Mouse (Mus musculus): ENCODE measurements around the gene Ptprg. TPM values are rescaled to one million over a fixed set of nuclear protein-coding genes. Genes with fewer than 3 reads are reported as not detected.

Ptprg gene
- polyA plus RNA-seq, 1 experiment: 21.7 TPM

DNA sequence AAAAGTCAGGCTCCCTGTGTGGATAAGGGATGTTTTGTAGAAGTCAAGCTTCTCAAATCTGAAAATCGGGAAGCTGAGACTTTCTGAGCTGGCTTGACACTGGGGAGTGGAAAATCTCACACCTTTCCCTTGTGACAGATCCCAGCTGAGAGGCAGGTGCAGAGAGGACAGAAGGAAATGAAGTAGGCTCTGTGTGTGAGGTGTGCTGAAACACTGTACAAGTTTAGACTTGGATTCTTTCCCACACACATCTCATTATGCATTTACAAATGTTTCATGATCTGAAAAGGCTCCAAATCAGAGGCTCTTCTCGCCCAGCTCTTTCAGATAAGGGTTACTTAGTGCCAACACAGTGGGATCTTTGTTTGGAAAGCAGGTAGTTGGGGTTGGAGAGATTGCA is 77.4 kb downstream of the Ptprg start:
- 31% methylated on average over 2 of the region's 2 CpGs for whole genome bisulfite sequencing
- H3K27ac ChIP-seq (ENCODE audit: insufficient read depth, low read depth, low read length): peak overlapping the region; percentile 70

DNA sequence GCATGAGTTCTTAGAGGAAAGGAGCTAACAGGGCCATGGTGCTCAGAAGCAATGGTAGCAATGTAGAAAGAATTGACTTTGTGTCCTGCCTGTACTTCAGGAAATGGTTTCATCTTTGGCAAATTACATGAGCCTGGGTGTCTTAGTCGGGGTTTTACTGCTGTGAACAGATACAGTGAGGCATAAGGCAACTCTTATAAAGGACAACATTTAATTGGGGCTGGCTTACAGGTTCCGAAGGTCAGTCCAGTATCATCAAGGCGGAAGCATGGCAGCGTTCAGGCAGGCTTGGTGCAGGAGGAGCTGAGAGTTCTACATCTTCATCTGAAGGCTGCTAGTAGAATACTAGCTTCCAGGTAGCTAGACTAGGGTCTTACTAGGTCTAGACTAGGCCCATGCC is 78.2 kb downstream of the Ptprg start:
- peak overlapping the region; percentile 70 for H3K27ac ChIP-seq (ENCODE audit: insufficient read depth, low read depth, low read length)
- H3K27me3 ChIP-seq (ENCODE audit: control insufficient read depth, insufficient read depth, low read length): no peaks in the 10 kb centered on the region
- H3K4me3 ChIP-seq (ENCODE audit: low read depth, low read length): no peak overlapping the region
- H3K36me3 ChIP-seq (ENCODE audit: control insufficient read depth, insufficient read depth, low read length): no peaks in the 10 kb centered on the region
- TF ChIP-seq POLR2A (IDR thresholded peaks at IDR 0.05; ENCODE audit: low read depth, low read length): no peak
- TF ChIP-seq CTCF (IDR thresholded peaks at IDR 0.05; ENCODE audit: extremely low read depth, insufficient read length, insufficient replicate concordance, low read depth, low read length): no peak
- WGBS: 27% methylated on average over 4 of the region's 4 CpGs
- peaks cover 14% of the 10 kb centered on the region for H3K4me1 ChIP-seq (ENCODE audit: control insufficient read depth, insufficient read depth, insufficient read length, low read length)

More for the DNA sequence above, 77.4 kb downstream of the Ptprg start:
- Histone ChIP-seq H3K4me1 (ENCODE audit: control insufficient read depth, insufficient read depth, insufficient read length, low read length) (peaks cover 14% of the 10 kb centered on the region), H3K36me3 (ENCODE audit: control insufficient read depth, insufficient read depth, low read length) (no peaks in the 10 kb centered on the region), H3K27me3 (ENCODE audit: control insufficient read depth, insufficient read depth, low read length) (no peaks in the 10 kb centered on the region), H3K4me3 (ENCODE audit: low read depth, low read length) (no peak overlapping the region)
- TF ChIP-seq CTCF (IDR thresholded peaks at IDR 0.05; ENCODE audit: extremely low read depth, insufficient read length, insufficient replicate concordance, low read depth, low read length) (no peak), POLR2A (IDR thresholded peaks at IDR 0.05; ENCODE audit: low read depth, low read length) (no peak)

DNA sequence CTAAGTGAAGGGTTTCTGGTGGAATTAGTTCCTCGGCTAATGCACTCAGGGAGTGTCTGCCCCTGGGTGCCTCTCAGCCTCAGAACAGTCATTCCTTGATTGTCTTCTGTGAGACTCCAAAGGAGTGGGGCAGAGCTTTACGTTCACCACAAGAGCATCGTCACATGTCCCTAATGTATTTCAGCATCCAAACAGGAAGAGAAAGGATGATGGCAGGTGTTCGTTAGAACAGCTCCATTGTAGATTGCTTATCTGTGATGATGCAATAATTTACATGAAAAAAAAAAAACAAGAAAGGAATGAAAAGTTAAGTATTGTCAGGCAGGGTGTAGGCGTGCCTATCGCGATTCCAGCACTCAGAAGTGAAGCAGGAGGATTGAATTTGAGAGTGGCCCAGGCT is 84.3 kb downstream of the Ptprg start:
- Histone ChIP-seq H3K36me3 (ENCODE audit: control insufficient read depth, insufficient read depth, low read length) (no peaks in the 10 kb centered on the region), H3K4me3 (ENCODE audit: low read depth, low read length) (no peak overlapping the region), H3K27ac (ENCODE audit: insufficient read depth, low read depth, low read length) (no peak overlapping the region), H3K27me3 (ENCODE audit: control insufficient read depth, insufficient read depth, low read length) (no peaks in the 10 kb centered on the region), H3K4me1 (ENCODE audit: control insufficient read depth, insufficient read depth, insufficient read length, low read length) (peaks cover 14% of the 10 kb centered on the region)
- WGBS: 32% methylated on average over 7 of the region's 7 CpGs
- TF ChIP-seq CTCF (IDR thresholded peaks at IDR 0.05; ENCODE audit: extremely low read depth, insufficient read length, insufficient replicate concordance, low read depth, low read length) (no peak), POLR2A (IDR thresholded peaks at IDR 0.05; ENCODE audit: low read depth, low read length) (no peak)

- TF ChIP-seq POLR2A (IDR thresholded peaks at IDR 0.05; ENCODE audit: low read depth, low read length) (no peak), CTCF (IDR thresholded peaks at IDR 0.05; ENCODE audit: extremely low read depth, insufficient read length, insufficient replicate concordance, low read depth, low read length) (no peak)
- Histone ChIP-seq H3K4me1 (ENCODE audit: control insufficient read depth, insufficient read depth, insufficient read length, low read length) (peaks cover 19% of the 10 kb centered on the region; the same call in 1 of the 2 replicates), H3K27me3 (ENCODE audit: control insufficient read depth, insufficient read depth, low read length) (no peaks in the 10 kb centered on the region), H3K4me3 (ENCODE audit: low read depth, low read length) (no peak overlapping the region), H3K27ac (ENCODE audit: insufficient read depth, low read depth, low read length) (no peak overlapping the region), H3K36me3 (ENCODE audit: control insufficient read depth, insufficient read depth, low read length) (no peaks in the 10 kb centered on the region)
- 90% methylated on average over 5 of the region's 5 CpGs for WGBS
These were observed 86.0 kb downstream of the Ptprg start for GRCm38 (mm10) chr14:11639366-11639765.

DNA sequence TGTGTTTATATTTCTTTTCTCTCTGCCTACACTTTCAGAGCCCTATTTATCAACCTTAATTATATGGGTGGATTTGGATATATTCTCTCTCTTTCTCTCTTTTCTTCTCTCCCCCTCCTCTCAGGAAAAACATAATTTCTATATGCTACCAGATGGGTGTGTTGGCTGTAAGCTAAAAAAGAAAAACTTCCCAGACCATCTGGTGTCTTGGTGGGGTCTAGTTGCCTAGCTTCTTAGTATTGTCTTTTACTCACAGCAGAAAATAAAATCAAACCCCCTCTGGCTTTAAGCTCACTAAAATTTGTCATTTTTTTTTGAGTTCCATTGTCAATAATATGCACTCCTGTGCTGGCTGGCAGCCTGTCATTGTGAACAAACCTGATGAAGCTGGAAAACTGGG is 87.0 kb downstream of the Ptprg start:
- no peak overlapping the region for H3K4me3 ChIP-seq (ENCODE audit: low read depth, low read length)
- no peaks in the 10 kb centered on the region for H3K36me3 ChIP-seq (ENCODE audit: control insufficient read depth, insufficient read depth, low read length)
- peaks cover 19% of the 10 kb centered on the region; the same call in 1 of the 2 replicates for H3K4me1 ChIP-seq (ENCODE audit: control insufficient read depth, insufficient read depth, insufficient read length, low read length)
- no peak for TF ChIP-seq CTCF (IDR thresholded peaks at IDR 0.05; ENCODE audit: extremely low read depth, insufficient read length, insufficient replicate concordance, low read depth, low read length)
- no peak for TF ChIP-seq POLR2A (IDR thresholded peaks at IDR 0.05; ENCODE audit: low read depth, low read length)
- H3K27ac ChIP-seq (ENCODE audit: insufficient read depth, low read depth, low read length): no peak overlapping the region
- H3K27me3 ChIP-seq (ENCODE audit: control insufficient read depth, insufficient read depth, low read length): no peaks in the 10 kb centered on the region

- 49% methylated on average over 3 of the region's 3 CpGs for WGBS
- TF ChIP-seq POLR2A (IDR thresholded peaks at IDR 0.05; ENCODE audit: low read depth, low read length) (no peak), CTCF (IDR thresholded peaks at IDR 0.05; ENCODE audit: extremely low read depth, insufficient read length, insufficient replicate concordance, low read depth, low read length) (no peak)
- no peaks in the 10 kb centered on the region for H3K27me3 ChIP-seq (ENCODE audit: control insufficient read depth, insufficient read depth, low read length)
These were observed 87.7 kb downstream of the Ptprg start for GRCm38 (mm10) chr14:11640996-11641395.

DNA sequence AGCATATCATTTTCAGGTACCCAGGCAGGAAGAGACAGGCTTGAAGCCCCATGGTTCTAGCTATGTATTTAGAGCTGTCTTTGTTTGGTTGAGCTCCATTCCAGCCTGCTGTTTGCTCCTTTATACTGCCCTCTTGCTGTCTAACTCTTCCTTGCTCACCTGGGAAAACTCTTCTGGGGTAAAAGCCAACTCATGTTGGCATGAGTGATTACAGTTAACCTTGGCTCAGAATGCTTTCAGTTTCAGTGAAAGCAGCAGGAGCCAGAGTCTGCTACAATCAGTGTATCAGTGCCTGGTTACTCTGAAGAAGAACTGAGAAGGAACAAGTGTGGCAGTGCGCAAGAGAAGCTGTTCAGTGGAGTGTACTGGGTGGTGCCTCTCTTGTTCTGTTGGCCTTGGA is 89.6 kb downstream of the Ptprg start:
- no peaks in the 10 kb centered on the region for H3K36me3 ChIP-seq (ENCODE audit: control insufficient read depth, insufficient read depth, low read length)
- 25% methylated on average over 1 of the region's 1 CpGs for WGBS
- H3K27ac ChIP-seq (ENCODE audit: insufficient read depth, low read depth, low read length): peak overlapping the region; percentile 54

More at GRCm38 (mm10) chr14:11640996-11641395, 87.7 kb downstream of the Ptprg start:
- Histone ChIP-seq H3K36me3 (ENCODE audit: control insufficient read depth, insufficient read depth, low read length) (no peaks in the 10 kb centered on the region), H3K27ac (ENCODE audit: insufficient read depth, low read depth, low read length) (peak overlapping the region; percentile 64), H3K4me3 (ENCODE audit: low read depth, low read length) (no peak overlapping the region), H3K4me1 (ENCODE audit: control insufficient read depth, insufficient read depth, insufficient read length, low read length) (peaks cover 19% of the 10 kb centered on the region; the same call in 1 of the 2 replicates)

More for the DNA sequence above, 89.6 kb downstream of the Ptprg start:
- H3K4me1 ChIP-seq (ENCODE audit: control insufficient read depth, insufficient read depth, insufficient read length, low read length): peaks cover 19% of the 10 kb centered on the region; the same call in 1 of the 2 replicates
- no peaks in the 10 kb centered on the region for H3K27me3 ChIP-seq (ENCODE audit: control insufficient read depth, insufficient read depth, low read length)
- TF ChIP-seq POLR2A (IDR thresholded peaks at IDR 0.05; ENCODE audit: low read depth, low read length): no peak
- TF ChIP-seq CTCF (IDR thresholded peaks at IDR 0.05; ENCODE audit: extremely low read depth, insufficient read length, insufficient replicate concordance, low read depth, low read length): no peak
- H3K4me3 ChIP-seq (ENCODE audit: low read depth, low read length): no peak overlapping the region

All from small intestine, adult 2 months (tissue).